Mouse (Mus musculus) kidney, adult 9 months (tissue): ENCODE measurements around the gene Sez6.

Experiments used
- DNase-seq: peaks from one replicate; pipeline ENCODE4 v3.0.0; 2022

Sez6 gene

DNA sequence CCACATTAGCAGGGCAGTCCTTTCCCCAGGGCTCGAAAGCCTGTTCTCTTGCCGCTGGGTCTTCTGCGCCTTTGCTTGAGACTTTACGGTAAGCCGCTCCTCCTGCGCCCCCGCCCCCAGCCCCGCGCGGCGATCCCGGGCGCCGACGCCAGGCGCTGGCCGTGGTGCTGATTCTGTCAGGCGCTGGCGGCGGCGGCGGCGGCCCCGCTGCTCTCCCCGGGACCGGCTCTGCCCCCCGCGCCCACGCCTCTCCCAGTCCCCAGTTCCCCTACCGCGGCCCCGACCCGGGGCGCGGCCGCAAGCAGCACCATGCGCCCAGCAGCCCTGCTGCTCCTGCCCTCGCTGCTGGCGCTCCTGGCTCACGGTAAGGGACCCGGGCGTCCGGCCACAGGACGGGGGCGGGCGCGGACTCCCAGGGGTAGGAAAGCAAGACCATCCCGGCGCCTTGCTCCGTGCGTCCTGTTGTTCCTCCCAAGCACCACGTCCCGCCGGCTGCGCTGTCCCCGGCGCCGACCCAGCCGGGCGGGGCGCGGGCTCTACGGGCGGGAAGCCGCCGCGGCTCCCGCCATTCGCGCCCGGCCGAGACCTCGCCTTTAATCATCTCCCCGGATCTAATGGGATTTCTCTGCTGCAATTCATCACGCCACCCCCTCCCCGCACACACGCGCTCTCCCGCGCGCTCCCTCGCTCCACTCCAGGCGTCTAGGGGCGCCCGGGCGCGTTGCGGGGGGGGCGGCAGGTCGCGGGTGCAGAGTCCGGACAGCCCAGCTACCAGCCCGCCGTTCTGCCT lies at the start of gene Sez6:
Sez6 (plus strand) TSS at position 50 of the 790 bp plus-strand sequence.
- peak; percentile 72 for DNase-seq

GRCm38 (mm10) chr11:77884524-77885245 lies 45.9 kb upstream of the Sez6 start:
- DNase-seq, result peak; percentile 60

- no peak for DNase-seq
Observed at GRCm38 (mm10) chr11:77885246-77885575, 45.4 kb upstream of the Sez6 start.

DNA sequence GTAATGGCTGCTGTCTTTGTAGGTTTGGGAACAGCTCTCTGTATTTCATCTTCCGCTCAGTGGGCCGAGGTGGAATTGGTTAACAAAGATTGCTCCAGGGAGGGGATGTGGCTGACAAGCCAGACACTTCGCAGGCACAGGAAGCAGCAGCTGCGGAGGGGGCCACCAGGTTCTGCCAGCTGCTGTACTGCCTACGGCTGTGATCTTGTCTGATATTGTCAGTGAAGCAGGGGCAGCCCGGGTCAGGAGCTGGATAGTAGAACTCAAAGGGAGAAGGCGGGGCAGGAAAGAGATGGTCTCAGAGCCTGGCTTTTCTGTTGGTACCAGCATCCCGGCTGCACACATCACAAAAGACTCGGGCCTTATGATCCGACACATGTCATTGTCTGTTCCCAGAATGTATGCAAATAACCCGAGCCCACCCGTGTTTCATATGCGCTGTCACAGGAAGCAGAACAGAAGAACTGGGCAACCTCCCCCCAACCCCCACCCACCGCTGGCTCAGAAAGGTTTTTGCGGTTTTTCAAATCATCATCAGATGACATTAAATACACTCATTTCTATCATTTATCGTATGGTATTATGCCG lies 43.1 kb upstream of the Sez6 start:
- DNase-seq, result no peak

DNA sequence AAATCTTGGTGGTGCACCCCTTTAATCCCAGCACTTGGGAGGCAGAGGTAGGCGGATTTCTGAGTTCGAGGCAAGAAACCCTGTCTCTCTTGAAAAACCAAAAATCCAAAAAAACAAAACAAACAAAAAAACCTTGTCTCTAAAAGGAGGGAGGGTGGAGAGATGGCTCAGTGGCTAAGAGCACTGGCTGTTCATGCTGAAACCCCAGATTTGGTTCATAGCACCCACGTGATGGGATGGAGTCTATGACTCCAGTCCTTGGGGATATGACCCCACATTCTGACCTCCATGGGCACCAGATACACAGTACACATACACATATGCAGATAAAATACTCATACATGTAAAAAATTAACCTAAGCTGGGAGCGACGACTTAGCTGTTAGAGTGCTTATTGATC lies 41.8 kb upstream of the Sez6 start:
- DNase-seq, result no peak

GRCm38 (mm10) chr11:77889484-77889883 lies 41.1 kb upstream of the Sez6 start:
- DNase-seq, result no peak

DNA sequence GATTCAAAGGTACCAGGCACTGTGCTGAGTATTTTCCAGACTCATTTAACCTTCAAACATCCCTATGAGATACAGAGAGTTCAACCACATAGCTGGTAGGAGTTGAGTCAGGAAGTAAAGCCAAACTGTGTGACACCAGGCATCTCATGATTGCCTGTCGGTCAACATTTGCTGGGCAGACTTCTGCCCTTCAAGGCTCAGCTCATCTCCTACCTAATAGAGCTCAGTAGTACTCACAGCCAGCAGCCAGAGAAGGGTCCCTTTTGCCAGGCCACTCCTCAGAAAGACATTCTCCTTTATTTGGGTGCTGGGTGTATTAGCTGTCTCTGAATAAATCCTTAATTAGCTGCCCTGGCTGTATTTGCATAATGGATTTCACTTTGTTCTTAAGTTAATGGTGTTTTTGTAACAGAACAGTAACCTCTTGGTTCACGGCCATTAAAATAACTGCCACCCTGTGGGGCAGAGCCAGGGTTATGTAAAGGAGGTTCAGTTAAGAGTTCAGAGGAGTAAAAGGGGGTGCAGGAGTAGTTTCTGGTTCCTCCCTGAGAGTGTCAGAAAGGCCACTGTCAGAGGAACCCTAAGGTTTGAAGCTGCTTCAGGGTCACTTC lies 39.8 kb upstream of the Sez6 start:
- DNase-seq, result peak; percentile 87

- DNase-seq, result peak; percentile 67
Observed at GRCm38 (mm10) chr11:77892883-77893282, 37.7 kb upstream of the Sez6 start.

GRCm38 (mm10) chr11:77893283-77893682 lies 37.3 kb upstream of the Sez6 start:
- no peak for DNase-seq

DNA sequence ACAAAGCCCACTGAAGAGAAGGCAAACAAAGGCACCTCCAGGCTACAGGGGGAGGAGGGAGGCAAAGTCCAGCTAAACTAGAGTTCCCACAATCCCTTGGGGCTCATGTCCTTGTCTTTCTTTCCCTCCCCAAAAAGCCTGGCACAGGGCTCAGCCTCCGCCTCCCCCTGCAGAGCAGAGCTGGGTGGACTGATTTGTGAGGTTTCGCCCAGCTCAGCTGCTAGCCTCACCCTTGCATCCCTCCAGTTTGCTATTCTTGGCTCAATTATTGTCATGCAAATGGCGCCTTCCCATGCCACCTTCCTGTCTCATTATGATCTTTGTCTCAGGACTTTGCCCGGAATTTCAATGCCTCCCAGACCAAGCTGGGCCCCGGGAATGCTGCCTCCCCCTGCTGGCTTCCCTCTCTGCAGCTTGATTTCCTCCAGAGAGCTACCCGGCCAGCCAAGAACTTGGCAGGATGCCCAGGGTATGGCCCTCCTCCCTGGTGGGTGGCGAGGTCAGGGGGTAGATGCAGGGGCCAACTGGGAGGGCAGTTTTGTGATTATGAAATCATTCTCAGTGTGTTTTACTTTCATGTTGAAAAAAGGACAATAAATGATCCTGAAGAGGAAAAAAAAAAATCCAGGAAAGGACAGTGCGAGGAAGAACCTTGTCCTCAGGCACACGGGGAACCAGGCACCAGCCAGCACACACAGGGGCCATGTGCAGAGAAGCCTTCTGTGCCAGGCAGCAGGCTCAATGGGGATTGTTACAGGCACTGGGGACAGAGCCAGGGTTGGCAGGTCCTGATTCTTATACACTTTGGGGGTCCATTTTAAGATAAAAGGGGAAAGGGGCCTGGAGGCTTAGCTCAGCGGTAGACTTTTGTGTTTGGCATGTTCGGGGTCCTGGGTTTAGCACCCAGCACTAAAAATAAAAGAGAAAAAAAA lies 36.5 kb upstream of the Sez6 start, which contains the start of gene Pipox:
Pipox (minus strand) TSS at position 310 of the 932 bp plus-strand sequence.
- DNase-seq, result peak; percentile 99

DNA sequence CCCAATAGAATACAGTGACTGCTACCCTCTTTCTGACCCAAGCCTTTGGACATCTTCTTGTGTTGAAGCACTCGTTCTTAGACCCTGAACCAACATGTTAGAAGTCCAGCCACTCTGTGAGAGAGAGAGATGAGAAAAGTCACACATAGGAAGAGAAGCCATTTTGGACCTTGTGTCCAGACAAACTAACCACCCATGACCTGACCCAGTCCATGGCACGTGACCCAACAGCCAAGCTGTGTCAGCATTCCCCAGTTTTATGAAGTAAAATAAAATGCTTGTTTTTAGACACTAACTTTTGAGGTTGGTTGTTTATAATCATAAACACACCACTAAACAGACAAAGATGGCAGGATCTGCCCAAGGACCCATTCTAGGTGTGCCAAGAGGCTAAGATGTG lies 35.6 kb upstream of the Sez6 start:
- peak; percentile 56 for DNase-seq

DNA sequence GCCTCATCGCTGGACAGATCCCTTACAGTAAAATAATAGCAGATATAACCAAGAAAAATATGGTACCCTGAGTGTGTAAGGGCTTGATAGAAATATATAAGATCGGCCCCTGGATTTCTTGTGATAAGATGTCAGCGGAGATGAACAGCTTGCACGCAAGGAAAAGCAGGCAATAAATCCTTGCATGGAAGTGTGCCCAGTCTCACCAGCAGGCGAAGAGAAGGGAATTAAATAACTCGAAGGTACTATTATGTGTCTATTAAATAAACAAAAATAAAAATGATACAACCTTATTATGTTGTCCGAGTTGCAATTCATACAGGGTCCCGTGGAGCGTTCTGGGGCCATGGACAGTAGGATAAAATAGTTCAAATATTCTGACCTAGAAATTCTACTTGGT lies 34.6 kb upstream of the Sez6 start:
- no peak for DNase-seq

DNA sequence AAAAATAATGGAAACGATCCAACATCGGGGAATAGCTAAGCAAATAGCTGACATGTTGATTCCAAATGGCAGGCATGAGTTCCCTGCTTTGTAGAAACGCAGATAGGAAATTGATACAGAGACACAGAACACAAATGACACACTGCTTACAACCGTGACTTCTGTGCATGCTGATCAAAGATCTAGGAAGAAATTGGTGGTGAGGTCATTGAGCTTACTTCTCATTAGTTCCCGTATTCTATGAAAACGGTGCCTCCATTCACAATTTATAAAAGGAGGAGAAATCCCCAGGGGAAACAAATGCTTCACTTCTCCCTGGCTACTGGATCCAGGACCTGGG lies 34.1 kb upstream of the Sez6 start:
- no peak for DNase-seq

DNA sequence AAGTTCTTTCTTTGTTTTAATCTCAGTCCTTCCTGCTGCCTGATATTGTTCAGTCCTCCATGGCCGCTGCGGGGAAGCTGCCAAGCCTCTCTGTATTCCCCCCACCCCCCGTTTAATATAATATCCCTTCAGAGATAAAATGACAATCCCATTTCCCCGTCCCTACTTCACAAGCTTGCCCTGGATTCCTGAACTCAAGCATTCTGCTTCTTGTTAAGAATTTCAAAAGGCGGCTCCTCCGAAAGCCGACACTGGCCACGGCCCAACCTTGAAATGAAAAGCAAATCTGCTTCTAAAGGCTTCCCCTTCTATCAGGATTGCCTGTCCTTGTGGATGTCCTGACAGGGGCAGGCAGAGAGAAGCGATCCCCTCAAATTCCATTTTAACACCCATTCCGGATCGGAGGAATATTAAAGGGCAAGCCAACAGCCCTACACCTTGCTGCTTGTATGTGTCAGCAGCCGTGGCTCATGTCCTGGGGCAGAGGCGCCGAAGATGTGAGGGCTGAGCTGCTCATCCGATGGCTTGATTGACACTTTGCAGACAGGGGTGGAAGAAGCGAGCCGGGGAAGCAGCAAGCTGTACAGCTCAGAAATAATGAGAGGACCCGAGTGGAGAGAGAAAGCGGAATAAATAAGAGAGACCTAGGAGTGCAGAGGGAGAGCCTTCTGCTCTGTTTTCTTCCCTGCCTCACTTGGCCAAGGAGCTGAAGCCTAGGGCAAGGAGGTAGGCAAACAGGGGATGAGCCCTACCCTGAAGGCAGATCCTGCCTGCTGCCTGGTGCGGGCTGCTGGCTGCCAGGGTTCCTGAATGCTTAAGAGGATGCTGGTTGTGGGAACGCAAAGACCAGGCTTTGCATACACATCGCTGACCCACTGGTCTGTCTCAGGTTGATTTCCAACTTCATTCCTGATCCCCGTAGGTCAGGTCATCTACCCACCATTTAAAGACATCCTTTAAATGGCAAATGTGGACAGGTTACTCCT lies 33.5 kb upstream of the Sez6 start:
- no peak for DNase-seq

DNA sequence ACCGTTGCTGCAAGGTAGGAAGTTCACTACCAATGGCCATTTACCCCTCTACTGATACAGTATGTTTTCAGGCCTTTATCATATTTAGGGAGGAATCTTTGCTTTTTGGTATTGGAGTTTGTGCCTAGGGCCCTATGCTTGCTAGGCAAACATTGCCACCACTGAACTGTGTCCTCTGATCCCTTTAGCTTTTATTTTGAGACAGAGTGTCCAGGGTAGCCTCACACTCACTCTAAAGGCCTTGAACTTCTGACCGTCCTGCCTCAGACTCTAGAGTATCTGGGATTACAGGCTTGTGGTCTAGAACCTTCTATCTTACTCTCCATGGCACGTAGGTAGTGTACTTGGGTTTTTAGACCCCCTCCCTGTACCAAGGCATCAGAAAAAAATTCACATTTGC lies 30.4 kb upstream of the Sez6 start:
- DNase-seq, result no peak

GRCm38 (mm10) chr11:77900696-77901095 lies 29.9 kb upstream of the Sez6 start:
- DNase-seq, result no peak

GRCm38 (mm10) chr11:77901366-77901765 lies 29.2 kb upstream of the Sez6 start:
- no peak for DNase-seq

GRCm38 (mm10) chr11:77901775-77902355 lies 28.7 kb upstream of the Sez6 start:
- DNase-seq, result no peak

GRCm38 (mm10) chr11:77903761-77904160 lies 26.8 kb upstream of the Sez6 start:
- no peak for DNase-seq

DNA sequence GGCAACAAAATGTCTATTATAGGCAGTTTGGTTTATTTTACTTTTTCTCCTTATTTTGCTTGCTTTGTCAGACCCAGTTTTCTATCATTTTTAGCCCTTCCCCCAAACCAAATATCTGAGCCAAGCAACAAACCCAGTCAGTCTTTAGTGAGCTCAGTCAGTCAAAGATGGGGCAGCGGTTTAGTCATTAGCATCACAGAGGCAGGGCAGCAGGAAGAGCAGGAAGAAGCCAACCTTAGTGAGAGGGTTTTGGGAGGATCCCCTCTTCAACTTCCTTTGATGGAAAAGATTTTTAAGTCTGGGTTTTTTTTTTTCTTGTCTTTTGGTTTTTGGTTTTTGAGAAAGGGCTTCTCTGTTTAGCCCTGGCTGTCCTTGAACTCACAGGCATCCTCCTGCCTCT lies 25.9 kb upstream of the Sez6 start:
- no peak for DNase-seq
